Mouse (Mus musculus) liver, embryonic 15.5 days (tissue): ENCODE measurements around the gene Maco1. TPM values are rescaled to one million over a fixed set of nuclear protein-coding genes. Genes with fewer than 3 reads are reported as not detected.

Source experiments
- ATAC-seq: fragments of 200-750 bp; cut with Nextera tagmentation; 2 replicates; pipeline ENCODE4 v1.8.0; 2017; ENCODE audit warnings: moderate number of reproducible peaks, mild to moderate bottlenecking, moderate library complexity; ENCODE audit not compliant: insufficient read depth
- H3K27ac ChIP-seq: fragments of 300-500 bp; sonication (generic); replicated peaks from 2 replicates; pipeline ENCODE4 v1.5.1; 2015; ENCODE audit warnings: mild to moderate bottlenecking, inconsistent platforms
- H3K27me3 ChIP-seq: fragments of 300-500 bp; sonication (generic); 2 replicates; pipeline ENCODE4 v1.6.1; 2015; ENCODE audit warnings: mild to moderate bottlenecking, inconsistent platforms
- H3K36me3 ChIP-seq: fragments of 300-500 bp; sonication (generic); replicated peaks from 2 replicates; pipeline ENCODE4 v1.6.1; 2015; ENCODE audit warnings: moderate library complexity, mild to moderate bottlenecking, inconsistent platforms
- H3K4me1 ChIP-seq: fragments of 300-500 bp; sonication (generic); replicated peaks from 2 replicates; pipeline ENCODE4 v1.6.1; 2015; ENCODE audit warnings: inconsistent platforms
- H3K4me2 ChIP-seq: fragments of 300-500 bp; sonication (generic); 2 replicates; pipeline ENCODE4 v1.6.1; 2015; ENCODE audit warnings: moderate library complexity, mild to moderate bottlenecking, inconsistent platforms
- H3K4me3 ChIP-seq: fragments of 300-500 bp; sonication (generic); replicated peaks from 2 replicates; pipeline ENCODE4 v1.5.1; 2015; ENCODE audit warnings: mild to moderate bottlenecking, inconsistent platforms
- H3K9ac ChIP-seq: fragments of 300-500 bp; sonication (generic); 2 replicates; pipeline ENCODE4 v1.6.1; 2015; ENCODE audit warnings: moderate library complexity, mild to moderate bottlenecking, inconsistent platforms
- H3K9me3 ChIP-seq: fragments of 300-500 bp; sonication (generic); replicated peaks from 2 replicates; pipeline ENCODE4 v1.6.1; 2016; ENCODE audit warnings: inconsistent platforms
- whole genome bisulfite sequencing: fragments of 180-500 bp; shearing (Covaris S2); methylation state at CpG from one replicate; pipeline ENCODE4 v1.1.7; 2015; ENCODE audit warnings: mixed read lengths; ENCODE audit not compliant: insufficient replicate concordance; 5-methylcytosine and 5-hydroxymethylcytosine counted together
- polyA plus RNA-seq: library from polyadenylated mRNA; unstranded; fragments of >200 nt; fragmentation: Nextera tagmentation; extraction: Ambion mirVana; gene quantifications from 2 replicates; pipeline ENCODE4 v1.2.1, GENCODE M21; 2015

The Maco1 gene
- 16.0 and 17.3 TPM in 2 replicates for polyA plus RNA-seq

GRCm38 (mm10) chr4:134853259-134853636, at the start of gene Maco1:
Gene Maco1, minus strand, starts transcription at chr4:134853345.
- Histone ChIP-seq H3K4me1 (peaks cover 55% of the 10 kb centered on the region), H3K9me3 (no peaks in the 10 kb centered on the region), H3K27me3 (0 out of 2 replicates have a peak, but pooled peaks cover 18% of the 10 kb centered on the region), H3K4me3 (peak within 1 kb of the TSS; percentile 96), H3K27ac (peak within 1 kb of the TSS; percentile 95), H3K36me3 (0 out of 2 replicates have a peak, but pooled peaks cover 3% of the 10 kb centered on the region), H3K4me2 (peak within 1 kb of the TSS; percentile 95), H3K9ac (peak within 1 kb of the TSS; percentile 98)
- peak; percentile 92 for ATAC-seq
- under 1% methylated on average over 34 of the region's 38 CpGs for WGBS

GRCm38 (mm10) chr4:134901126-134901525, 48.0 kb upstream of the Maco1 start:
- Histone ChIP-seq H3K4me3 (no peak overlapping the region), H3K4me2 (no peak overlapping the region), H3K36me3 (peaks cover 100% of the 10 kb centered on the region), H3K27me3 (no peaks in the 10 kb centered on the region), H3K9me3 (no peaks in the 10 kb centered on the region), H3K27ac (no peak overlapping the region), H3K4me1 (no peaks in the 10 kb centered on the region), H3K9ac (no peak overlapping the region)
- whole genome bisulfite sequencing, result 89% methylated on average over 8 of the region's 8 CpGs
- no peak for ATAC-seq

- 90% methylated on average over 6 of the region's 6 CpGs for WGBS
These were observed 44.1 kb upstream of the Maco1 start for GRCm38 (mm10) chr4:134897256-134897655.

GRCm38 (mm10) chr4:134892096-134892495, 39.0 kb upstream of the Maco1 start:
- ATAC-seq, result no peak
- H3K9ac ChIP-seq, result no peak overlapping the region
- H3K9me3 ChIP-seq, result no peaks in the 10 kb centered on the region
- peaks cover 100% of the 10 kb centered on the region for H3K36me3 ChIP-seq
- no peak overlapping the region for H3K4me2 ChIP-seq
- no peak overlapping the region for H3K4me3 ChIP-seq
- H3K4me1 ChIP-seq, result no peaks in the 10 kb centered on the region
- H3K27me3 ChIP-seq, result no peaks in the 10 kb centered on the region
- H3K27ac ChIP-seq, result no peak overlapping the region
- whole genome bisulfite sequencing, result 82% methylated on average over 6 of the region's 6 CpGs

More at GRCm38 (mm10) chr4:134897256-134897655, 44.1 kb upstream of the Maco1 start:
- Histone ChIP-seq H3K36me3 (peaks cover 100% of the 10 kb centered on the region), H3K27me3 (no peaks in the 10 kb centered on the region), H3K4me3 (no peak overlapping the region), H3K4me1 (no peaks in the 10 kb centered on the region), H3K27ac (no peak overlapping the region), H3K9me3 (no peaks in the 10 kb centered on the region), H3K4me2 (no peak overlapping the region), H3K9ac (no peak overlapping the region)
- ATAC-seq, result no peak

GRCm38 (mm10) chr4:134884364-134884763, 31.2 kb upstream of the Maco1 start:
- peaks cover 22% of the 10 kb centered on the region for H3K4me1 ChIP-seq
- WGBS, result 93% methylated on average over 4 of the region's 4 CpGs
- H3K9ac ChIP-seq, result no peak overlapping the region
- no peak for ATAC-seq
- peaks cover 97% of the 10 kb centered on the region for H3K36me3 ChIP-seq
- no peak overlapping the region for H3K27ac ChIP-seq
- H3K27me3 ChIP-seq, result no peaks in the 10 kb centered on the region
- no peak overlapping the region for H3K4me3 ChIP-seq
- H3K9me3 ChIP-seq, result no peaks in the 10 kb centered on the region
- no peak overlapping the region for H3K4me2 ChIP-seq

GRCm38 (mm10) chr4:134883808-134884207, 30.7 kb upstream of the Maco1 start:
- Histone ChIP-seq H3K27me3 (no peaks in the 10 kb centered on the region), H3K36me3 (peaks cover 97% of the 10 kb centered on the region), H3K4me2 (no peak overlapping the region), H3K9ac (no peak overlapping the region; the same call in 1 of the 2 replicates), H3K4me1 (peaks cover 27% of the 10 kb centered on the region), H3K9me3 (no peaks in the 10 kb centered on the region), H3K4me3 (no peak overlapping the region), H3K27ac (no peak overlapping the region)
- 83% methylated on average over 10 of the region's 10 CpGs for WGBS
- ATAC-seq, result no peak

GRCm38 (mm10) chr4:134883266-134883665, 30.1 kb upstream of the Maco1 start:
- Histone ChIP-seq H3K9me3 (no peaks in the 10 kb centered on the region), H3K4me2 (no peak overlapping the region), H3K9ac (no peak overlapping the region), H3K4me1 (peaks cover 32% of the 10 kb centered on the region), H3K27me3 (no peaks in the 10 kb centered on the region), H3K4me3 (no peak overlapping the region), H3K36me3 (peaks cover 97% of the 10 kb centered on the region), H3K27ac (no peak overlapping the region; the same call in 1 of the 2 replicates)
- WGBS, result 21% methylated on average over 7 of the region's 7 CpGs
- ATAC-seq, result 0 out of 2 replicates have a peak, but pooled peaks have one; percentile 26

- H3K36me3 ChIP-seq, result peaks cover 99% of the 10 kb centered on the region
- no peaks in the 10 kb centered on the region for H3K9me3 ChIP-seq
- no peak for ATAC-seq
- peak overlapping the region; percentile 29; the same call in 1 of the 2 replicates for H3K27ac ChIP-seq
- peaks cover 49% of the 10 kb centered on the region for H3K4me1 ChIP-seq
- 46% methylated on average over 6 of the region's 6 CpGs for WGBS
- no peak overlapping the region for H3K9ac ChIP-seq
- no peak overlapping the region for H3K4me3 ChIP-seq
- no peaks in the 10 kb centered on the region for H3K27me3 ChIP-seq
- peak overlapping the region; percentile 55; the same call in 1 of the 2 replicates for H3K4me2 ChIP-seq
These were observed 26.9 kb upstream of the Maco1 start for GRCm38 (mm10) chr4:134880041-134880440.

- Histone ChIP-seq H3K27ac (peak overlapping the region; percentile 29; the same call in 1 of the 2 replicates), H3K9me3 (no peaks in the 10 kb centered on the region), H3K4me2 (peak overlapping the region; percentile 55), H3K36me3 (peaks cover 99% of the 10 kb centered on the region), H3K27me3 (no peaks in the 10 kb centered on the region), H3K9ac (no peak overlapping the region), H3K4me3 (peak overlapping the region; percentile 23), H3K4me1 (peaks cover 52% of the 10 kb centered on the region)
- ATAC-seq, result no peak
- 15% methylated on average over 17 of the region's 17 CpGs for WGBS
These were observed 26.4 kb upstream of the Maco1 start for GRCm38 (mm10) chr4:134879410-134879981.

GRCm38 (mm10) chr4:134876171-134876570, 23.0 kb upstream of the Maco1 start:
- no peaks in the 10 kb centered on the region for H3K27me3 ChIP-seq
- no peak overlapping the region for H3K4me2 ChIP-seq
- peaks cover 65% of the 10 kb centered on the region for H3K4me1 ChIP-seq
- no peak for ATAC-seq
- no peaks in the 10 kb centered on the region for H3K9me3 ChIP-seq
- H3K9ac ChIP-seq, result no peak overlapping the region
- no peak overlapping the region for H3K27ac ChIP-seq
- peaks cover 97% of the 10 kb centered on the region for H3K36me3 ChIP-seq
- no peak overlapping the region for H3K4me3 ChIP-seq
- 85% methylated on average over 9 of the region's 9 CpGs for whole genome bisulfite sequencing

- 0 out of 2 replicates have a peak overlapping the region, but pooled peaks have one; percentile 20 for H3K4me3 ChIP-seq
- peak overlapping the region; percentile 46 for H3K4me2 ChIP-seq
- H3K9ac ChIP-seq, result peak overlapping the region; percentile 25; the same call in 1 of the 2 replicates
- 57% methylated on average over 2 of the region's 2 CpGs for WGBS
- no peaks in the 10 kb centered on the region for H3K9me3 ChIP-seq
- peaks cover 73% of the 10 kb centered on the region for H3K4me1 ChIP-seq
- no peaks in the 10 kb centered on the region for H3K27me3 ChIP-seq
- ATAC-seq, result no peak
- peak overlapping the region; percentile 83 for H3K27ac ChIP-seq
- peaks cover 81% of the 10 kb centered on the region for H3K36me3 ChIP-seq
These were observed 18.8 kb upstream of the Maco1 start for GRCm38 (mm10) chr4:134871950-134872349.
